Mouse (Mus musculus) layer of hippocampus, adult 2 months (tissue): ENCODE data around the gene Spaca4. TPM values are rescaled to one million over a fixed set of nuclear protein-coding genes. Genes with fewer than 3 reads are reported as not detected.

ENCODE experiments used
- DNase-seq, 2 experiments: peaks; one replicate each; pipeline ENCODE4 v3.0.0; 2022; ENCODE audit warnings: low spot score in 2 of 2
- H3K27ac ChIP-seq: fragments of 200-600 bp; 2 replicates; pipeline ENCODE4 v1.8.1; 2022
- H3K4me3 ChIP-seq: fragments of 200-600 bp; 2 replicates; pipeline ENCODE4 v1.8.1; 2022; ENCODE audit warnings: mild to moderate bottlenecking
- CTCF ChIP-seq: fragments of 200-600 bp; conservative IDR thresholded peaks from 2 replicates; pipeline ENCODE4 v1.8.1; 2022; ENCODE audit warnings: antibody characterized with exemption, mild to moderate bottlenecking, moderate library complexity
- total RNA-seq, 2 experiments: library from RNA; stranded (reverse); gene quantifications; 2 replicates each; pipeline ENCODE4 v1.2.3; 2021

The Spaca4 gene
- total RNA-seq, 2 experiments from 2014 or later: not detected

DNA sequence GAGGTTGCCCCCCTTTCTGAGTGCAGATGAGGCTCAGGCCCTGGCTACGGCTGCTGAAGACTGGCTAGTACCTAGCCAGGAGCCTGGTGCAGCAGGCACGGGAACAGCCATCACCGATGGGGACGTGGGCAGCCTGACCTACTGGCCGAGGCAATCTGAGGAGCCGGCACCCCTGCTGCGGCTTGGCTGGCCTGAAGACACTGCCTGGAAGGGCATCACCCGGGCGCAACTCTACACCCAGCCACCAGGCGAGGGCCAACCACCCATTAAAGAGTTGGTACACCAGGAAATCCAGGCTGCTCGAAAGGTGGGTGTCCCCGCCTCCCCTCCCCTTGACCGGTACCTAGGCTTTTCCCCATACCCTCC, 3.3 kb downstream of the Spaca4 start:
- 0 out of 2 replicates have a peak, but pooled peaks have one; percentile 17 for TF ChIP-seq CTCF
- 0 out of 2 replicates have a peak overlapping the region, but pooled peaks have one; percentile 36 for H3K27ac ChIP-seq
- no peak overlapping the region for H3K4me3 ChIP-seq
- no peak for DNase-seq

DNA sequence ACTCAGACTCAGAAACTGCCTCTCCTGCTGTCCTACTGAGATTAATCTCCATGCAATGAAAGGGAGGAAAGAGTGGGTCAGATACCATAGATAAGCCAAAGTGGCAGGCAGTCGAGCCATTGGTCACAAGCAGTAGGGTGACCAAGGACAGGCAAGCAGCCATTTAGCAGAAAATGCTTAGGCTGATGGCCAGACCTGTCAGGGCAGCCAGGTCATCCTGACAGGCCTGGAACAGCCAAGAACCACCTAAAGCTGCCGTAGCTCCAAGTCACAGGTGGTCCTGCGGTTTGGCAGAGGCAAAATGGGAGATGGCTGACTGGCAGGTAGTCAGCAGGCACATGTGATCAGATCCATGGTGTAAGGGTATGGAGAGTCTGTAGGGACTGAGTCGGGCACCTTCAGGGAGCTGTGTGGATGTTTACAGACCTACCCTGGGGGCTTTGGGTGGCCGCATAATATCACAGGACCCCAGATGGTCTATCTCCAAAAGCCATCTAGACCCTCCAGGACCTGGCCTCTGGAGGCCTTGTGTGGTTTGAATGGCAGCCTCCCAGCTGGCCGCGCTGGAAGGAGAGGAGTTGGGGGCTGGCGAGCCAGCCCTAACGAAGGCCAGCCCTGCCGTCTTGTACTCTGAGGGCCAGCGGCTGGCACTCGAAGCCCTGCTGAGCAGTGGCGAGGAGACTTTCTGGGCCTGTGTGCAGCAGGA, 3.8 kb downstream of the Spaca4 start:
- Histone ChIP-seq H3K27ac (no peak overlapping the region), H3K4me3 (no peak overlapping the region)
- DNase-seq: no peak
- TF ChIP-seq CTCF: no peak

DNA sequence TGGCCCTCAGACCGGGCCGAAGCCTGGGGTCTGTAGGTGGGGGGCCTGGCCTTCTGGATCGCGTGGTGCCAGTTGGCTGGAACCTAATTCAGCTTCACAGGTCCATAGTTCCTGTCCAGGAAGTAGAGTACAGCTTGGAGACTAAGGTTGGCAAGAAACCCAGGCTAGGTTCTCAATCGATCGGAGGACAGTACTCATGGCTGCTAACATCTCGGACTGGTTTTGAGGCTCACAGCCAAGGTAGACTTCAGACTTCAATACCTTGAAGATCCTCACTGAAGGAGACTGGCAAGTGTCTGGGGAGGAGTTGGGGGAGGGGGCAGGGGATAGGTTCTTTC, 4.4 kb downstream of the Spaca4 start:
- no peak for DNase-seq
- Histone ChIP-seq H3K27ac (no peak overlapping the region), H3K4me3 (no peak overlapping the region)
- TF ChIP-seq CTCF: no peak

DNA sequence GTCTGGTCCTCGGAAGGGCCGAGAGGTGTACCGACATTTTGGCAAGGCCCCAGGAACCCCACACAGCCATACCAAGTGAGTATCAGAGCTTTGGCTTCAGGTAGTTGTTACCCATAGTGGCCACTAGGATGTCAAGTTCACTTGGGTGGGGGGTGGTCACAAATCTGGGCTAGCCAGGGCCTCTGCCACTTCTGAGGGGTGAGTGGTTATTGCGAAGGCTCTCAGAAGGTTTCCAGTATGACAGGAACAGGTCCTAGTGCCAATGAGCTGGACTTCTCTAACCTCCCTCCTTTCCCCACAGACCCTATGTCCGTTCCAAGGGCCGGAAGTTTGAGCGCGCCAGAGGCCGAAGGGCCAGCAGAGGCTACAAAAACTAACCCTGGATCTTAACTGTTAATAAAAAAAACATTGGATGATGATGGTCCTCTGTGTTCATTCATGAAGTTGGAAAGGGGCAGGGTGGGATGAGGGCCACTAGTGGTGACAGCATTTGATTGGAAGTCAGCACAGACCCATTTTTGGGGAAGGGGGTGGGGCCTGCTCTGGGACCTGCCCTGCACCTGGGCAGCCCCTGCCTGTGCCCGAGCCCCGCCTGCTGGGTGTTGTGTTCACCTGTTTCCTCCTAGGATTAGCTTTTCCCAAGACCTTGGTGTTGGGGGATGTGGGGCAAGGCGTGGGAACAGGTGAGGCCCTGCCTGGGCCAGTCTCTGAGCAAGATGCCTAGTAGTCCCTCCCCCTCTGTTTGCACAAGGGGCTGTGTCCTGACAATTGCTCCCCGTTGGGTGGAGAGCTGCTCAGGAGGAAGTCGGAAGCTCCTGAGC, 5.0 kb downstream of the Spaca4 start, which contains the start of gene Fam83e:
Fam83e (plus strand) TSS at position 800 of the 821 bp plus-strand sequence.
- peak; percentile 56 for TF ChIP-seq CTCF
- no peak within 1 kb of the TSS for H3K27ac ChIP-seq
- DNase-seq: no peak
- H3K4me3 ChIP-seq: no peak within 1 kb of the TSS

DNA sequence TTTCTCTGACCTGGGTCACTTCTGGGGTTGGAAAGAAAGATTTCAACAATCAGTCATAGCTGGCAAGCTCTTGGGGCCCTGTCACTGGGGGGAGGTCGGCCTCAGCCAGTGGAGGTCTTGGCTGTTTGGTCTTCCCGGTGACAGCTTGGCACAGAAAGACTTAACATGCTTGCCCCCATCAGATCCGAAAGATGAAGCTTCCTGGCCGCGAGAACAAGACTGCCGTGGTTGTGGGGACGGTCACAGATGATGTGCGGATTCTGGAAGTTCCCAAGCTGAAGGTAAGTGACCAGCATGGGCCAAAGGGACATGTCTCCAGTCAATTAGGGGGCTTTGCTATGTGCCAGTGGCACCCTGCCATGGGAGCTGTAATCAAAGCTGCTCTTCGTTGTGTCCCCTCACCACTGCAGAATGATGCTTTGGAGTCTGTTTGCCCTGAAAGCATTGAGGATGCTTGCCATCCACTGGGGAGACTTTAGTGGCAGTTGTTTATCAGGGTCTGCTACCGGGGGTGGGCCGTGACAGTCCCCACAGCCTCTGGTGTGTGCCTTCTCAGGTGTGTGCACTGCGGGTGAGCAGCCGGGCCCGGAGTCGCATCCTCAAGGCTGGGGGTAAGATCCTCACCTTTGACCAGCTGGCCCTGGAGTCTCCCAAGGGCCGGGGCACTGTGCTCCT, 5.7 kb downstream of the Spaca4 start:
- no peak for TF ChIP-seq CTCF
- Histone ChIP-seq H3K27ac (no peak overlapping the region), H3K4me3 (no peak overlapping the region)
- no peak for DNase-seq

DNA sequence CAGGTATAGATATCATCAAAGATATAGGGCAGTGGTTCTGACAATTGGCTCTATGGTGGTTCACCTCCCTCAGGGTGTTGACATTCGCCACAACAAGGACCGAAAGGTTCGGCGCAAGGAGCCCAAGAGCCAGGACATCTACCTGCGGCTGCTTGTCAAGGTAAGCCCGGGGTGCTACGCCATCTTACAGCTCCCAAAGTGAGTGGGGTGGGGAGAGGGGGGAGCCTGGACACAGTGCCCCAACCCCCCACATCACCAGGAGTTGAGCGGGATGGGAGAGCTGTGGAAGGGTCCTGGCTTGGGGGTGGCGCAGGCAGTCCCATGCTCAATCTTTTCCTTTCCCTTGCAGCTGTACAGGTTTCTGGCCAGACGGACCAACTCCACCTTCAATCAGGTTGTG, 6.4 kb downstream of the Spaca4 start:
- H3K4me3 ChIP-seq: peak overlapping the region; percentile 80
- H3K27ac ChIP-seq: peak overlapping the region; percentile 97; the same call in 1 of the 2 replicates
- TF ChIP-seq CTCF: no peak
- no peak for DNase-seq

DNA sequence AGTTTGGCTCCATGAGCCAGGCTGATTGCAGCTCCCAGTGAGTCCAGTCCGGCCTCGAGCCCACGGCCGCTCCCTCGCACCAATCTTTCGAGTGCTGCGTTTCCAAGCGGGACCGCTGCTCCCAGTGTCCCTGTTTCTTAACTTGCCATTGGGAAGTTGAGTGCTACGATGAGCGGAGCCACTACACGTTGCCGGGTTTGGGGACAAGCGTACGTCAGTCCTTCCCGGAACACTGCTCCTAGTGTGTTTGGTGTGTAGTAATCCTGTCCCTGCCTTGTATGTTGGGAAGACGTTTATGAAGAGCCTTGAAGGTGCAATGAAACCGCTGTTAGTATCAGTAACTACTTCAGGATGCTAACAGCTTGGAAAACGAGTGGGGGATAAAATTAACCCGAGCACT, 7.3 kb downstream of the Spaca4 start:
- no peak for DNase-seq
- H3K4me3 ChIP-seq: peak overlapping the region; percentile 80
- H3K27ac ChIP-seq: peak overlapping the region; percentile 97
- TF ChIP-seq CTCF: no peak

DNA sequence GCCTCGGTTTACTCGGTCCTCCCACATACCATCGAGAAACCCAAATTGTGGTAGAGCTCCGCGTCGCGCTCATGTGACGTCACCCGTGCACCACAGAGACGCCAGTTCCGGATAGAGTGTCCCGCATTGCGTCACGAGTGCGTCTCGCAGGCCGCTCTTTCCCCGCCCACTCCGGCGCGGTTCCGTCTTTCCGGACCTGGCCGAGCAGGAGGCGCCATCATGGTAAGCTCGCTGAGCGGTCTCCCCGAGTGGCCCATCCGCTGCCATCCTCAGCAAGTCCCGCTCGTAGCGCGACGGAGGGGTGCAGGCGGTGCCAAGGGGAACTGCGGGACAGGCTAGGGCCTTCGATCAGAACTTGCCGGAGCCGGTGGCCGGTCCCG, 7.7 kb downstream of the Spaca4 start, which contains the start of gene Sphk2:
Sphk2 (minus strand) TSS at position 85 of the 380 bp plus-strand sequence.
- Histone ChIP-seq H3K4me3 (peak within 1 kb of the TSS; percentile 80), H3K27ac (peak within 1 kb of the TSS; percentile 97)
- DNase-seq: peak; percentile 97 to 99
- TF ChIP-seq CTCF: peak; percentile 27

DNA sequence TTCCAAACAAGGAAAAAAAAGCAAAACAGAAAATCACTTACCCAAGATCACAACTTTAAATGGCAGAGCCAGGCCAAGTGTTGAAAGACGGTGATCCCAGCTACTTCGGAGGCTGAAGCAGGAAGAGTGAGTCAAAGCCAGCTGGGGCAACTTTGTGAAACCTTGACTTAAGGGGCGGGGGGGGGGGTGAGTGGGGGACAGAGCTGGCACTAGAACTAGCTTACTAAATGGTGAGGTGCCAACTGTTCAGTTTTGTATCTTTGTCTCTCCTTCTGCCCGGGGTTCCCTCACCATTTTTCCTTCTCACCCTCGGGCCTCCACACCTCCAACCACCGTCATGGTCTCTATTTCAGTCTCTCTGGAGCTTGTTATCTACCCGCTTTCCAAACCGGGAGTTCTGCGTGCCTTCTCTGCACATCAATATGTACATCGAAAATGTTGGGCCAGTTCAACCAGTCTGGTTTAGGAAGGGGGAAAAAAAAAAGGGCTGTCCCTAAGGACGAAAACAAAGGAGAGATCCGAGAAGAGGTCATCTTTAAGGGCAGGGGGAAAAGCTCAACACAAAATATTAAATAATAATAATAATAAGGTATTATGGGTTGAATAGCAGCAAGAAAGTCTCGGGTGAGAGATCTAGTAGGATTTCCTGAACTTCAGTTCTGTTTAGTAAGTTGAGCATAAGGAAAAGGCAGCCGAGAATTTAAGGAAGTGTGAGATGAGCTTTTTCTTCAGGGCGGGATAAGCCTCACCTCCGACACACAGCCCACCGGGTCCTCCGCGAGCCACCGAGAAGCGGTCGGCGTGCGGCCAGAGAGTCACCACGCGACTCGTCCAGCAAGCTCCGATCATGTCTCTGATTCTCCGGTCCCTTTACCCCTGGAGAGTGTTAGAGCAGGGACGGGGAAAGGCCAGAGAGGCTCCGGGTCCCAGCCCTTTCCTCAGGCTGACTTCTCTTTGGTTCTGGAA, 8.4 kb downstream of the Spaca4 start:
- no peak for TF ChIP-seq CTCF
- peak overlapping the region; percentile 97 for H3K27ac ChIP-seq
- H3K4me3 ChIP-seq: peak overlapping the region; percentile 80
- DNase-seq: no peak

DNA sequence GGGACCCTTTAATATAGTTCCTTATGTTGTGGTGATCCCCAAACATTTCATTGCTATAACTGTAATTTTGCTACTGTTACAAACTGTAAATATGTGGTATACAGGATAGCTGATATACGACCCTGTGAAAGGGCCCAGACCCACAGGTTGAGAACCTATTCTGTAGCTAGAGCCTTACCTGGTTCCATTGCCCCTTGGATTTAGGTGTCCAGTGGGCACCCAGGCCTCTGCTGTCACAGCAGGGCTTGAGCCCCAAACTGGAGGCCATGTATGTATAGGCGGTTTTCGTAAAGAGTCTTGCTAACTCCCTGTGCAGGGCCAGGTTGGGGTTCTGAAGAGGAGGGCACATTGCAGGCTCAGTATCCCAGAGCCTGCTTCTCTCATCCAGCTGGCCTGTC, 9.2 kb downstream of the Spaca4 start:
- DNase-seq: no peak
- no peak overlapping the region for H3K27ac ChIP-seq
- H3K4me3 ChIP-seq: peak overlapping the region; percentile 80
- TF ChIP-seq CTCF: no peak

DNA sequence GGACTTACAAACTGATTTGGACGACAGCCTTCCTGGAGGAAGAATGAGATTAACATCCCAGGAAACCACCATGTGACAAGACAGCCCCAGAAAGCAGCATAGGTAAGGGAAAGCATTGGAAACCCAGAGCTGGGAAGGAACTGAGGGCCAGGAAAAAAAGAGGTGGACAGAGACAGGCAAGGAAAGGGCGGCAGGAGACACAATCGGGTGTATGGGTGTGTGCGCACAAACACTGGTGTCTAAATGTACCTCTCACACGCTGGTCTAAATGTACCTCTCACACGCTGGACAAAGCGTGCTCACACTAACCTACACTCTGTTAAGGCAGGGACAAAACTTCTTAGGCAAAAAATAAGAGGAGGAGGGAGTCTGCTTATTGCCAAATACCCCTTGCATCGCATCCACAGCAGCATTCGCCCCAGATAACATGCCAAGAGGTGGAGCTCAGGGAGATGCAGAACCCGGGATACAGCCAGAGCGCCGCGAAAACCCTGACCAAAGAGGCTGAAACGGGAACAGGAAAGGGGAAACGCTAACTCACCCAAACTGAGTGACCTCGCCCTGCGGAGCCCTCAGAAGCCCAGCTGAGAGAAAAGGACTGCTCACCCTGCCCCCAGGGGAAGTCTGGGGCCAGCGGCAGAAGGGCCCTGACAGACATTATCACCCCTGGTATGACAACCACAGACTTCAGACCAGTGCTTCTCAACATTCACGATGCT, 9.7 kb downstream of the Spaca4 start:
- Histone ChIP-seq H3K27ac (peak overlapping the region; percentile 51), H3K4me3 (peak overlapping the region; percentile 80)
- no peak for TF ChIP-seq CTCF
- DNase-seq: no peak
